Mouse (Mus musculus) lung, adult 2 months (tissue): Measurements from ENCODE around the gene Clpsl2. TPM values are rescaled to one million over a fixed set of nuclear protein-coding genes. Genes with fewer than 3 reads are reported as not detected.

Experiments
- DNase-seq: peaks from one replicate; pipeline ENCODE4 v3.0.0; 2022
- H3K4me1 ChIP-seq: fragments of 200-500 bp; 2 replicates; pipeline ENCODE4 v1.6.1; 2011; ENCODE audit warnings: low read length; ENCODE audit not compliant: control insufficient read depth, insufficient read depth
- H3K4me3 ChIP-seq: fragments of 200-500 bp; replicated peaks from 2 replicates; pipeline ENCODE3; 2011; ENCODE audit warnings: low read depth, mild to moderate bottlenecking, control low read depth, low read length; ENCODE audit errors: extremely low read depth
- CTCF ChIP-seq: fragments of 200-500 bp; IDR thresholded peaks from 2 replicates; pipeline ENCODE4 v1.5.1; 2011; ENCODE audit warnings: mild to moderate bottlenecking, low read length, control low read depth; ENCODE audit not compliant: insufficient read depth
- POLR2A ChIP-seq: fragments of 200-500 bp; IDR thresholded peaks from 2 replicates; pipeline ENCODE4 v1.6.1; 2011; ENCODE audit warnings: low read depth, mild to moderate bottlenecking, control low read depth, low read length, borderline replicate concordance; ENCODE audit errors: extremely low read depth
- WGBS: fragments of 180-500 bp; shearing (Covaris S2); methylation state at CpG from one replicate; pipeline ENCODE4 v1.1.7; 2018; 5-methylcytosine and 5-hydroxymethylcytosine counted together
- polyA plus RNA-seq: library from polyadenylated mRNA; depleted of rRNA; stranded (reverse); fragments of >200 nt; gene quantifications from 2 replicates; pipeline ENCODE4 v1.2.3, GENCODE M21; 2012

Gene Clpsl2
- polyA plus RNA-seq, 1 experiment, result not detected

DNA sequence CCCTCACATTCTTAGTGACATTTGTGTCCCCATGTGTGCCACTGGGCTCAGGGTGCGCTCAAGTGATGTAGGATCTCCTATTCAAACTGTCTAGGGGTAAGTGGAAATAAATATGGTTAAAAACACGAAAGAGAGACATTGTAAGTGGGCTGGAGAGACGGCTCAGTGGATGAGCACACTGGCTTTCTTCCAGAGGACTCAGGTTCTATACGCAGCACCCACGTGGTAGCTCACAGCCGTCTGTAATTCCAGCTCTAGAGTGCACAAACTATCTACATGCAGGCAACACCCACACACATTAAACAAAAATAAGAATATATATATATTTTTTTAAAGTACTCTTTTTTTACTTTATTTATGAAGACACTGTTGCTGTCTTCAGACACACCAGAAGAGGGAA, 23.7 kb downstream of the Clpsl2 start:
- no peak overlapping the region for H3K4me3 ChIP-seq
- H3K4me1 ChIP-seq, result no peaks in the 10 kb centered on the region; the same call in 1 of the 2 replicates
- DNase-seq, result no peak
- WGBS, result 77% methylated on average over 6 of the region's 6 CpGs
- TF ChIP-seq CTCF, result no peak
- TF ChIP-seq POLR2A, result no peak

DNA sequence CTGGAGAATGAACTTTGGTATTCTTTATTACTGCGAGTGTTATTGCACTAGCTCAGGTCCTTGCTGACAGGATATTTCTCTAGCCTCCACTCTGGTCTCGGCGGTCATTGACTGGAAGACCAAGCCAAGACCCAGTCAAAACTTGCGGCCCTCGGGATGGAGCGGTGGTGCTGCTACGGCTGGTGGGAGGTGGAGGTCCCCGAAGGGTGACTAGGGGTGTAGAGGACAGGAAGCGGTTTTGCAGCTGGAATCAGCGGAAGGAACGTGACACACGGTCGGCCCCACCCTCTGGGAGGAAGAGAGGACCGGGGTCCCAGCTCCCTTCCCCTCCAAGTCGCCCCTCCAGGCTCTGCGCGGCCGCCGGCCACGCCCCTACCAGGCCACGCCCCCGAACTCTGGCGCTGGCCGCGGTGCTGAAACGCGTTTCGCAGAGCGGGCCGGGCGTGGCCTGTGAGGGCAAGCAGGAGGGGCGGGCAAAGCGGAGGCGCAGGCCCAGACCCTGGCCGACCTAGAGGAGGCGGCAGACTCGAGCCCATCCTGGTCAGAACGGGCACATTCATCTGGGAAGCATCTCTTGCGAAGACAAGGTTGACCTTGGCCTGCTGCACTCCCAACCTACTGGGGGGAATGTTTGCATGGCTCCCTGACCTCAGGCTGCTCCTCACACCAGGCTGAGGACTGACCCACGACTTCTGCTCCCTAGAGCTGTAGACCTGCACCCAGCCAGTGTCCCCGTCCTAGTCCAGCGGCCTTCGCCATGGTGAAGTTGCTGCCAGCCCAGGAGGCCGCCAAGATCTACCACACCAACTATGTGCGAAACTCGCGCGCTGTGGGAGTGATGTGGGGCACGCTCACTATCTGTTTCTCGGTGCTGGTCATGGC, 26.3 kb downstream of the Clpsl2 start, which contains the start of gene Lhfpl5:
Lhfpl5 (plus strand) TSS at position 398 of the 882 bp plus-strand sequence.
- 16% methylated on average over 46 of the region's 50 CpGs for WGBS
- H3K4me1 ChIP-seq, result no peaks in the 10 kb centered on the region; the same call in 1 of the 2 replicates
- TF ChIP-seq CTCF (no peak), POLR2A (no peak)
- peak; percentile 36 for DNase-seq
- H3K4me3 ChIP-seq, result no peak within 1 kb of the TSS

GRCm38 (mm10) chr17:28580396-28580795, 31.2 kb downstream of the Clpsl2 start:
- H3K4me3 ChIP-seq, result no peak overlapping the region
- DNase-seq, result peak; percentile 41
- 6% methylated on average over 9 of the region's 9 CpGs for WGBS
- TF ChIP-seq POLR2A (no peak), CTCF (no peak)
- H3K4me1 ChIP-seq, result no peaks in the 10 kb centered on the region; the same call in 1 of the 2 replicates

DNA sequence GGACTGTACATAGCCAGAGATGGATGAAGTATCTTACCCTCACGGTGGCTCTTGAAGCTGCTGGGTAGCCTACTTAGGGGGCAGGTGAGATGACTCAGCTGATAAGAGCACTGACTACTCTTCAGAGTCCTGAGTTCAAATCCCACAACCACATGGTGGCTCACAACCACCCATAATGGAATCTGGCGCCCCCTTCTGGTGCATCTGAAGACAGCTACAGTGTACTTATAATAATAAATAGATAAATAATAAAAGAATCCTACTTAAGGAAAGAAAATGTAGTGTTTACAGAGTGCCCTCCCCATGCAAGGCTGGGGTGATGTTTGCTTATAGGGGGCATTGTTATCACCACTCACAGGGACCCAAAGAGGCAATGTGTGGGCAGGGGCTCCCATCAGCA, 31.8 kb downstream of the Clpsl2 start:
- 54% methylated on average over 2 of the region's 2 CpGs for WGBS
- H3K4me3 ChIP-seq, result no peak overlapping the region
- no peaks in the 10 kb centered on the region for H3K4me1 ChIP-seq
- no peak for DNase-seq
- TF ChIP-seq POLR2A (no peak), CTCF (no peak)

- no peaks in the 10 kb centered on the region; the same call in 1 of the 2 replicates for H3K4me1 ChIP-seq
- H3K4me3 ChIP-seq, result no peak overlapping the region
- TF ChIP-seq CTCF (no peak), POLR2A (no peak)
- 74% methylated on average over 3 of the region's 3 CpGs for WGBS
- DNase-seq, result no peak
These were observed 37.3 kb downstream of the Clpsl2 start for GRCm38 (mm10) chr17:28586509-28586908.

- Histone ChIP-seq H3K4me3 (no peak overlapping the region), H3K4me1 (no peaks in the 10 kb centered on the region; the same call in 1 of the 2 replicates)
- WGBS, result 53% methylated on average over 2 of the region's 2 CpGs
- no peak for DNase-seq
- TF ChIP-seq CTCF, result no peak
- no peak for TF ChIP-seq POLR2A
These were observed 39.4 kb downstream of the Clpsl2 start for GRCm38 (mm10) chr17:28588591-28588990.

GRCm38 (mm10) chr17:28590596-28590995, 41.4 kb downstream of the Clpsl2 start:
- TF ChIP-seq POLR2A (no peak), CTCF (no peak)
- Histone ChIP-seq H3K4me3 (no peak overlapping the region), H3K4me1 (no peaks in the 10 kb centered on the region; the same call in 1 of the 2 replicates)
- no peak for DNase-seq
- 65% methylated on average over 3 of the region's 3 CpGs for WGBS

- DNase-seq, result no peak
- H3K4me3 ChIP-seq, result no peak overlapping the region
- TF ChIP-seq CTCF (no peak), POLR2A (no peak)
- 85% methylated on average over 5 of the region's 5 CpGs for WGBS
- H3K4me1 ChIP-seq, result no peaks in the 10 kb centered on the region; the same call in 1 of the 2 replicates
These were observed 42.3 kb downstream of the Clpsl2 start for GRCm38 (mm10) chr17:28591476-28591875.

GRCm38 (mm10) chr17:28592998-28593397, 43.8 kb downstream of the Clpsl2 start:
- H3K4me1 ChIP-seq, result no peaks in the 10 kb centered on the region; the same call in 1 of the 2 replicates
- TF ChIP-seq POLR2A (no peak), CTCF (peak; percentile 80)
- 8% methylated on average over 4 of the region's 4 CpGs for WGBS
- peak; percentile 68 for DNase-seq
- H3K4me3 ChIP-seq, result no peak overlapping the region
